Mouse (Mus musculus): ENCODE measurements around the gene Sema3d. TPM values are rescaled to one million over a fixed set of nuclear protein-coding genes. Genes with fewer than 3 reads are reported as not detected.
A peak's percentile ranks its signal among the peaks of the same experiment; 100 is the strongest.

The Sema3d gene
- 0.19 and 0.20 TPM in 2 replicates for polyA plus RNA-seq (2012; rRNA removed)

DNA sequence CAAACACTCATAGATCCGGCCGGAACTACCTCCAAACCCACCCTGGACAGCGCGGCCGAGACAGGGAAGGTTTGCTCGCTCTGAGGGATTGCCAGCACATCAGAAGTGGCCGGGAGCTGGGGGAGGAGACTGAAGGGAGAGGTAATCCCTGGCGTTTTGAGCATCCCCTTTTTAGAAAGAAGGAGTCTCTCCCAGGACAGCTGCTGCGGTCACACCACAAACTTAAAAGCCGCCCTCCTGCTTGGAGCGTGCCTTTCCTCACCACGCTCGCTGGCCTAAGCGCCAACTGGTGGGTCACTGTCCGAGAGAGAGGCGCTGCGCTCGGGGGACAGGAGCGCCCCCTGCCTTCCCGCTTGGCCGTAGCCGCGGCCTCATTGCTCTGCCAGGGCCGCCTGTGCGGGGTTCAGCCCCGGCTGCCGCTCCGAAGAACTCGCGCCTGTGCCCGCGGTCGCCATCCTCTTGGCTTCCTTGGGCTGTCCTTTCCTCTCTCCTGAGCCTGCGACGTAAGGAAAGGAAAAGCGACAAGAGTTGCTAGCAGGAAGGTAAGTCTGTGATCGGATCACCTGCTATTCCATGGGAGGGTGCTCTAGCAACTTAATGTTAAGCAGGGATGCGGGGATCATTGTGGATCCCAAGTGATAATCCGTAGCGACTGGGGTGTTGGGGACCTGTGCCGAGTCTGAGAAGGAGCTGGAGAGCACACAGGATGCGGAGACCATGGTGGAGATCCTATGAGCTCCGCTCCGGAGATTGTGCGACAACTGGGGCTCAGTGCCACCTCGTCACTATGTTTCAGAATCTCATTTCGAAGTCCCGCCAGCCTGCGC is at the start of gene Sema3d:
Sema3d (plus strand) TSS at position 253 of the 827 bp plus-strand sequence.
- H3K27me3 ChIP-seq (ENCODE audit: control insufficient read depth, insufficient read depth, low read length): no peaks in the 10 kb centered on the region
- H3K4me3 ChIP-seq (ENCODE audit: low read depth, low read length): peak within 1 kb of the TSS; percentile 57
- no peak within 1 kb of the TSS for H3K27ac ChIP-seq (ENCODE audit: insufficient read depth, low read depth, low read length)
- H3K36me3 ChIP-seq (ENCODE audit: control insufficient read depth, insufficient read depth, low read length): no peaks in the 10 kb centered on the region
- 4% methylated on average over 49 of the region's 49 CpGs for WGBS
- TF ChIP-seq POLR2A (IDR thresholded peaks at IDR 0.05; ENCODE audit: low read depth, low read length) (no peak), CTCF (IDR thresholded peaks at IDR 0.05; ENCODE audit: extremely low read depth, insufficient read length, insufficient replicate concordance, low read depth, low read length) (peak; percentile 31; the same call in 1 of the 2 replicates)
- H3K4me1 ChIP-seq (ENCODE audit: control insufficient read depth, insufficient read depth, insufficient read length, low read length): no peaks in the 10 kb centered on the region

- H3K27me3 ChIP-seq (ENCODE audit: control insufficient read depth, insufficient read depth, low read length): no peaks in the 10 kb centered on the region
- H3K4me1 ChIP-seq (ENCODE audit: control insufficient read depth, insufficient read depth, insufficient read length, low read length): no peaks in the 10 kb centered on the region
- no peak overlapping the region for H3K4me3 ChIP-seq (ENCODE audit: low read depth, low read length)
- WGBS: 48% methylated on average over 1 of the region's 1 CpGs
- H3K27ac ChIP-seq (ENCODE audit: insufficient read depth, low read depth, low read length): no peak overlapping the region
- TF ChIP-seq POLR2A (IDR thresholded peaks at IDR 0.05; ENCODE audit: low read depth, low read length) (no peak), CTCF (IDR thresholded peaks at IDR 0.05; ENCODE audit: extremely low read depth, insufficient read length, insufficient replicate concordance, low read depth, low read length) (no peak)
- H3K36me3 ChIP-seq (ENCODE audit: control insufficient read depth, insufficient read depth, low read length): no peaks in the 10 kb centered on the region
These were observed 5.9 kb upstream of the Sema3d start for GRCm38 (mm10) chr5:12377261-12377660.

DNA sequence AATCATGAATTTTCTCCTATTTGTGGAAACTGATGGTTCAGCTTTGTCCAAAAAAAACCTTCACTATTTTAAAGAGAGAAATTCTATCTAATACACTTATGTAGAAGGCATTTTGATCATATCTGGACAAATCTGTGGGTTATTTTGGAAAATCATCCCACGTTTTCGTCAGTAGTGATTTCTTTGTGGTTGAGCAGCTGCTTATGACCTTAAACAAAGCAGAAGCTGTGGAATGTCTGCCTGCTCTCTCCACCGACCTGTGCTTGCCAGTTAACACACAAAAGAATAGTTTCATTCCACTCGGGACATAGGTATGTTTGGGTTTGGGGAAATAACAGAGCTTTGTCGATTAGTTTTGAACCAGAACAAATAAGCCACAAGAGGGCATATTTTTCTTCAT is 4.3 kb upstream of the Sema3d start:
- no peak for TF ChIP-seq CTCF (IDR thresholded peaks at IDR 0.05; ENCODE audit: extremely low read depth, insufficient read length, insufficient replicate concordance, low read depth, low read length)
- H3K36me3 ChIP-seq (ENCODE audit: control insufficient read depth, insufficient read depth, low read length): no peaks in the 10 kb centered on the region
- no peak overlapping the region for H3K4me3 ChIP-seq (ENCODE audit: low read depth, low read length)
- 27% methylated on average over 5 of the region's 5 CpGs for WGBS
- no peak overlapping the region for H3K27ac ChIP-seq (ENCODE audit: insufficient read depth, low read depth, low read length)
- H3K27me3 ChIP-seq (ENCODE audit: control insufficient read depth, insufficient read depth, low read length): no peaks in the 10 kb centered on the region
- no peaks in the 10 kb centered on the region for H3K4me1 ChIP-seq (ENCODE audit: control insufficient read depth, insufficient read depth, insufficient read length, low read length)

- Histone ChIP-seq H3K4me3 (ENCODE audit: low read depth, low read length) (no peak overlapping the region), H3K4me1 (ENCODE audit: control insufficient read depth, insufficient read depth, insufficient read length, low read length) (no peaks in the 10 kb centered on the region), H3K27me3 (ENCODE audit: control insufficient read depth, insufficient read depth, low read length) (no peaks in the 10 kb centered on the region), H3K36me3 (ENCODE audit: control insufficient read depth, insufficient read depth, low read length) (no peaks in the 10 kb centered on the region), H3K27ac (ENCODE audit: insufficient read depth, low read depth, low read length) (no peak overlapping the region)
- TF ChIP-seq POLR2A (IDR thresholded peaks at IDR 0.05; ENCODE audit: low read depth, low read length) (no peak), CTCF (IDR thresholded peaks at IDR 0.05; ENCODE audit: extremely low read depth, insufficient read length, insufficient replicate concordance, low read depth, low read length) (no peak)
- WGBS: 88% methylated on average over 5 of the region's 5 CpGs
These were observed 1.2 kb upstream of the Sema3d start for GRCm38 (mm10) chr5:12382010-12382409.

- TF ChIP-seq CTCF (IDR thresholded peaks at IDR 0.05; ENCODE audit: extremely low read depth, insufficient read length, insufficient replicate concordance, low read depth, low read length) (no peak), POLR2A (IDR thresholded peaks at IDR 0.05; ENCODE audit: low read depth, low read length) (no peak)
- Histone ChIP-seq H3K4me3 (ENCODE audit: low read depth, low read length) (peak overlapping the region; percentile 57), H3K36me3 (ENCODE audit: control insufficient read depth, insufficient read depth, low read length) (no peaks in the 10 kb centered on the region), H3K27ac (ENCODE audit: insufficient read depth, low read depth, low read length) (no peak overlapping the region), H3K4me1 (ENCODE audit: control insufficient read depth, insufficient read depth, insufficient read length, low read length) (no peaks in the 10 kb centered on the region), H3K27me3 (ENCODE audit: control insufficient read depth, insufficient read depth, low read length) (no peaks in the 10 kb centered on the region)
- 6% methylated on average over 10 of the region's 10 CpGs for WGBS
These were observed 738 bp downstream of the Sema3d start for GRCm38 (mm10) chr5:12383960-12384285.

DNA sequence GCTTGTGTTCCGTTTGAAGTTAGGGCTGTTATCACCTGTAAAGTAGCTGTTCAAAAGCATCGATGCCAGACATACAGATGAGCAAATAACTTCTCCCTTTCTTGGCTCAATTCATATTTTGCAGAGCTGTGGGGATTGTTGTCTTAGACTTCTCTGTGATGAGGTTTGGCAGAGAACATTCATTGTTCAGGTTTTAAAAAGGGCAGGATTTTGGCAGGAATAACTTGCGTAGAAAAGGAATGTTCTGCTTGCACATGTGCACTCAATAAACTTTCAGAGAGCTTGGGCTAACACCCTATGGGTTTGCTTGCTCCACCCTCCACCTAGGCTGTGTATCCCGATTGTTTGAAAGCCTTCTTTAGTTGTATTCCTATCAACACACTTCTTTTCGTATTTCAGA is 9.5 kb downstream of the Sema3d start:
- WGBS: 84% methylated on average over 5 of the region's 5 CpGs
- H3K4me3 ChIP-seq (ENCODE audit: low read depth, low read length): no peak overlapping the region
- no peaks in the 10 kb centered on the region for H3K27me3 ChIP-seq (ENCODE audit: control insufficient read depth, insufficient read depth, low read length)
- H3K36me3 ChIP-seq (ENCODE audit: control insufficient read depth, insufficient read depth, low read length): no peaks in the 10 kb centered on the region
- TF ChIP-seq POLR2A (IDR thresholded peaks at IDR 0.05; ENCODE audit: low read depth, low read length) (no peak), CTCF (IDR thresholded peaks at IDR 0.05; ENCODE audit: extremely low read depth, insufficient read length, insufficient replicate concordance, low read depth, low read length) (no peak)
- no peaks in the 10 kb centered on the region for H3K4me1 ChIP-seq (ENCODE audit: control insufficient read depth, insufficient read depth, insufficient read length, low read length)
- no peak overlapping the region for H3K27ac ChIP-seq (ENCODE audit: insufficient read depth, low read depth, low read length)

GRCm38 (mm10) chr5:12399271-12399670 is 16.1 kb downstream of the Sema3d start:
- H3K36me3 ChIP-seq (ENCODE audit: control insufficient read depth, insufficient read depth, low read length): no peaks in the 10 kb centered on the region
- H3K4me3 ChIP-seq (ENCODE audit: low read depth, low read length): no peak overlapping the region
- no peak overlapping the region for H3K27ac ChIP-seq (ENCODE audit: insufficient read depth, low read depth, low read length)
- no peaks in the 10 kb centered on the region for H3K4me1 ChIP-seq (ENCODE audit: control insufficient read depth, insufficient read depth, insufficient read length, low read length)
- TF ChIP-seq CTCF (IDR thresholded peaks at IDR 0.05; ENCODE audit: extremely low read depth, insufficient read length, insufficient replicate concordance, low read depth, low read length): no peak
- H3K27me3 ChIP-seq (ENCODE audit: control insufficient read depth, insufficient read depth, low read length): no peaks in the 10 kb centered on the region
- 79% methylated on average over 2 of the region's 2 CpGs for WGBS

Data from small intestine, adult 2 months (tissue).